Mouse (Mus musculus) spleen, postnatal 0 days (tissue): ENCODE data around the gene Ctbs. TPM values are rescaled to one million over a fixed set of nuclear protein-coding genes. Genes with fewer than 3 reads are reported as not detected.

ENCODE experiments used
- polyA plus RNA-seq: library from polyadenylated mRNA; unstranded; fragments of >200 nt; fragmentation: Nextera tagmentation; extraction: Ambion mirVana; gene quantifications from 2 replicates; pipeline ENCODE4 v1.2.1, GENCODE M21; 2015

Gene Ctbs
- polyA plus RNA-seq = 6.1 and 9.7 TPM in 2 replicates

DNA sequence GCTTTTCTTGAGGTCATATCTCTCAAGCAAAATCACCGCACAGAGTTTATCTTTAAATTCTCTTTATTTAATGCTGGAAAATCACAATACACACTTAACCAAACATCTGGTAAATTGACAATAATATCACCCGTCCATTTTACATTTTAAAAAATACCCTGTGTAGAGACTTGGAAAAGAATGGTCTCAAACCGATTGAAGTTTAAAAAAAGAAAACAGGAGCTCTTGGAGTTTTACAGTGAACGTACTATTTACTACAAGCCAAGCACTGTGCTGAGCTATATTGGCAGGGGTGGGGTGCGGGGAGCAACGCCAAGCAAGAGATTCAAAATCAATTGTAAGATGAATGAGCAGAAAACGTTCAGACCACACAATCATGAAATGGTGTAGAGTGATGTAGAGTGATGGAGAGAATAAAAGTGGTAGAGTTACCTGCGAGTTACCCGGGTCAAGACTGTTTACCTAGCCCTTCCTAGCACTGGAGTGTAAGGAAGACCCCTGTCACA, at the start of gene Ctbs:
TSS of gene Ctbs (plus strand) at position 51 of the 506 bp plus-strand sequence.

DNA sequence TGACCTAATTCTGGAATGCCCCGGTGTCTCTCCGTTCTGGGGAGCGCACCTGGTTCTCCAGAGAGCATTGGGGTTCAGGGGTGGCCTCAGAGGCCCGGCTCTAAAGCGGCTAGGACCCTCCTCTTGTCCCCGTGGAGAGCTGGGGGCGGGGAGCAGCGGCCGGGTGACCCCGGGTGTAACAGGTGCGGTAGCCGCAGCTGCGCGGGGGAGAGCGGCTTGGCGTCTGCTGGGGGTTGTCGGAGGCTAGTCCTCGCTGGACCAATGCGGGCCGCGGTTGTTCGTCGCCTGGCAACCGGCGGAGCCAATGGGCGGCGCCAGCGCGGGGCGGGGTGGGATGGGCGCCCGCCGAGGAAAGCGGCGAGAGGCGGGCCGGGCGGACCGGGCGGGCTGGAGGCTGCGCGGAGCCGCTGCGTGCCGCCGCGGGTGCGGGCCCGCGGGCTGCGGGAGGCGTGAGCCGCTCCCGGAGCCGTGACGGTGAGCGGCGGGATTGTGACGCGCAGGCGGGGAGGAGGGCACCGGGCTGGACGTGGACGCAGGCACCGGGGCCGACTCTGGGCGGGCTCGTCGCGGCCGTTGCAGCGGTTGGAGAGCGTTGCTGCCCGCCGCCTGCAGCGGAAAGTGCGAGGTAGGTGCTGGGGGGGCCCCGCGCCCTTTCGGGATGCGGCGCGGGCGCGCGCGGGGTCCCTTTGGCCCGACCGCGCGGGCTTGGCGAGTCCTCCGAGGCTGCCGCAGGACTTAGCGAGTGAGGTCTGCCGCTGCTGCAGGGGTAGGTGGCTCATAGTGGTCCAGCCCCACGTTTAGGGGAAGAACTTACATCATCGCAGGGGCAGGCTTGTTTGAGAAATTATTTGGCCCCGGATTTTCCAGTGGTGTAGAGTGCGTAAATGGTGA, 45.0 kb upstream of the Ctbs start, which contains the start of gene Ssx2ip:
TSS of gene Ssx2ip (plus strand) at position 332 of the 891 bp plus-strand sequence.

GRCm38 (mm10) chr3:146499431-146500002, 49.9 kb downstream of the Ctbs start, which contains the start of the genes Spata1 and Gng5:
TSS of gene Spata1 (minus strand) at chr3:146499753.
TSS of gene Gng5 (plus strand) at chr3:146499807.

Other genes starting within 250 kb of the Ctbs start
- gene Lpar3, start 228.8 kb upstream of the Ctbs start, polyA plus RNA-seq = 0.05 TPM in 1 of 2 replicates, not detected in the other
- 54.1 and 66.5 TPM in 2 replicates for gene Ssx2ip, start 45.2 kb upstream of the Ctbs start, polyA plus RNA-seq
- 3.9 and 4.1 TPM in 2 replicates for gene Spata1, start 50.0 kb downstream of the Ctbs start, polyA plus RNA-seq
- gene Gng5, start 50.0 kb downstream of the Ctbs start, polyA plus RNA-seq = 560 and 602 TPM in 2 replicates
- gene Rpf1, start 71.6 kb downstream of the Ctbs start, polyA plus RNA-seq = 36.2 and 37.6 TPM in 2 replicates
- 0.07 and 0.11 TPM in 2 replicates for gene Uox, start 120.6 kb downstream of the Ctbs start, polyA plus RNA-seq
- gene Dnase2b, start 165.8 kb downstream of the Ctbs start, polyA plus RNA-seq = 0.18 and 0.36 TPM in 2 replicates
- gene 4930503B20Rik, start 201.5 kb downstream of the Ctbs start, polyA plus RNA-seq = 0.11 TPM in 1 of 2 replicates, not detected in the other
- gene Samd13, start 235.8 kb downstream of the Ctbs start, polyA plus RNA-seq = 0.76 and 0.77 TPM in 2 replicates